Mouse (Mus musculus): ENCODE data around the gene 2310039H08Rik. TPM values are rescaled to one million over a fixed set of nuclear protein-coding genes. Genes with fewer than 3 reads are reported as not detected.

2310039H08Rik gene
- 78.8 and 86.0 TPM in 2 replicates for polyA plus RNA-seq (2015; fragmentation: Nextera tagmentation; extraction: Ambion mirVana)

DNA sequence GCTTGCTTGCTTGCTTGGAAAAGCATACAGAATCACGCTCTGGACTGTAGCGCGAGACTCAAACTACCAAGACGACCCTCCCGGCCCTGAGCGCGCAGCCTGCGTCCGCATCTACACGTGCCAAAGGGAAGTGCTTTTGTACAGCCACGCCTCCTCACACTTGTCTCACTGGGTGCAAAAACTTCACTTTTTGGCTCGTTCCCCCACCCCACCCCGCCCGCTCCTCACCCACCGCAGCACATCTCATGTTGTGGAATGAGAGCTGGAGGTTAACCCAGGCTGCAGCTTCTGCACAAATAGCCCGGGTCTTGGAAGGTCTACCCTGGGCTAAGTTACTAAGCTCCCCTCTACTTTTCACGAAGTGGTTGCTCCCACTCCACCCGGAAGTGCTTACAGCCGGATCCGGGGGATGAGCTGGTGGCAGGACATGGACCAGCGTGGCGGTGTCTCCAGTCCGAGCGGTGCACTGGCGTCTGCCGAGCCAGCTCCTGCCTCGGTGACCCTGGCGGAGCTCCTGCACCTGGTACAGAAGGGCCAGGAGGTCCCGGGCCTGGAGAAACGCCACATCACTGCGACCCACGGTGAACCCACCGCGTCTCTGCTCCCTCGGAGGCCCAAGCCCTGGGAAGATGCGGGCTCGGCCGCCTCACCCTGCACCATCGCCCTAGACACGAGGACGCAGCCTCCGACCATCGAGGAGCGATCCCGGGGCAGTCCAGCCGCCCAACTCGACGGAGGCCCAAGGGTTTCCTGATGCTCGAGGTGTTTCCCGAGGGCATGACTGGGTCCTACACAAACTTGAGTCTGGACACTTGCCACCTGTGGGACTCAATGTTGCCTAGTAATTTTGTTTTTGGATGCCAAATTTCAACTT is at the start of gene 2310039H08Rik:
Gene 2310039H08Rik, plus strand, starts transcription at position 232 of the 874 bp plus-strand sequence.
- H3K27me3 ChIP-seq, result no peaks in the 10 kb centered on the region
- H3K4me3 ChIP-seq, result peak within 1 kb of the TSS; percentile 86
- ATAC-seq (ENCODE audit: insufficient number of reproducible peaks, low FRiP score, low TSS enrichment, low read depth), result peak; percentile 89
- H3K27ac ChIP-seq, result peak within 1 kb of the TSS; percentile 93
- peak within 1 kb of the TSS; percentile 88 for H3K9ac ChIP-seq
- H3K4me1 ChIP-seq, result peaks cover 14% of the 10 kb centered on the region
- H3K36me3 ChIP-seq, result peaks cover 36% of the 10 kb centered on the region
- WGBS, result under 1% methylated on average over 50 of the region's 50 CpGs
- H3K4me2 ChIP-seq, result peak within 1 kb of the TSS; percentile 56
- H3K9me3 ChIP-seq, result no peaks in the 10 kb centered on the region

DNA sequence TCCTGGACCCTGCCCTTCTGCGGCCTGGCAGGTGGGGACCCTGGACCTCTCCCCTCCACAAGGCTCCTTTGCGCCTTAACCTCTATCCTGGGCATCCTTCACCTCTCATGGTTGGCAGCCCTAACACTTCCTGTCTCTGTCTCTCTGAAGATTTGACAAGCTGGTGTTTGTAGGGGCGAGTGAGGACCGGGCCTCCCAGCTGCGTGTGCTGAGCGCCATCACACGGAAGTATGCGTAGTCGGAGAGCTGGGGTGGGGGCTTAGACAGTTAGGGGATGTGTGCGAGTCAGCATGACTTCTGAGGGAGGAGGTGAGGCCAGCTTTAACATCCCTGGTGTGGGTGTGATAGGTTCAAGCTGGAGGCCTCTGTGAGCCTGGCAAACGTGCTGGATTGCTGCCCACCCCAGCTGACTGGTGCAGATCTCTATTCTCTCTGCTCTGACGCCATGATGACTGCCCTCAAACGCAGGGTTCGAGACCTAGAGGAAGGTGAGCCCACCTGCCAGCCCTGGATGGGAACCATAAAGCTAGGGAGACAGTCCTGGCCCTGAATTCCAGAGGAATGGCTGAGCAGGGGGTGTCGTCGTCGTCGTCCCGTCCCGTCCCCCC is 47.9 kb upstream of the 2310039H08Rik start:
- Histone ChIP-seq H3K4me3 (no peak overlapping the region), H3K9me3 (no peaks in the 10 kb centered on the region), H3K36me3 (peaks cover 66% of the 10 kb centered on the region), H3K9ac (no peak overlapping the region), H3K27ac (no peak overlapping the region), H3K27me3 (peaks cover 8% of the 10 kb centered on the region), H3K4me2 (no peak overlapping the region), H3K4me1 (peaks cover 11% of the 10 kb centered on the region; the same call in 1 of the 2 replicates)
- 74% methylated on average over 20 of the region's 20 CpGs for WGBS
- ATAC-seq (ENCODE audit: insufficient number of reproducible peaks, low FRiP score, low TSS enrichment, low read depth), result no peak

- Histone ChIP-seq H3K36me3 (peaks cover 62% of the 10 kb centered on the region), H3K4me1 (peaks cover 11% of the 10 kb centered on the region; the same call in 1 of the 2 replicates), H3K9me3 (no peaks in the 10 kb centered on the region), H3K27ac (no peak overlapping the region), H3K4me2 (no peak overlapping the region), H3K27me3 (peaks cover 11% of the 10 kb centered on the region), H3K9ac (no peak overlapping the region), H3K4me3 (no peak overlapping the region)
- WGBS, result 54% methylated on average over 9 of the region's 9 CpGs
- no peak for ATAC-seq (ENCODE audit: insufficient number of reproducible peaks, low FRiP score, low TSS enrichment, low read depth)
Observed at GRCm38 (mm10) chr17:46725273-46725672, 47.2 kb upstream of the 2310039H08Rik start.

DNA sequence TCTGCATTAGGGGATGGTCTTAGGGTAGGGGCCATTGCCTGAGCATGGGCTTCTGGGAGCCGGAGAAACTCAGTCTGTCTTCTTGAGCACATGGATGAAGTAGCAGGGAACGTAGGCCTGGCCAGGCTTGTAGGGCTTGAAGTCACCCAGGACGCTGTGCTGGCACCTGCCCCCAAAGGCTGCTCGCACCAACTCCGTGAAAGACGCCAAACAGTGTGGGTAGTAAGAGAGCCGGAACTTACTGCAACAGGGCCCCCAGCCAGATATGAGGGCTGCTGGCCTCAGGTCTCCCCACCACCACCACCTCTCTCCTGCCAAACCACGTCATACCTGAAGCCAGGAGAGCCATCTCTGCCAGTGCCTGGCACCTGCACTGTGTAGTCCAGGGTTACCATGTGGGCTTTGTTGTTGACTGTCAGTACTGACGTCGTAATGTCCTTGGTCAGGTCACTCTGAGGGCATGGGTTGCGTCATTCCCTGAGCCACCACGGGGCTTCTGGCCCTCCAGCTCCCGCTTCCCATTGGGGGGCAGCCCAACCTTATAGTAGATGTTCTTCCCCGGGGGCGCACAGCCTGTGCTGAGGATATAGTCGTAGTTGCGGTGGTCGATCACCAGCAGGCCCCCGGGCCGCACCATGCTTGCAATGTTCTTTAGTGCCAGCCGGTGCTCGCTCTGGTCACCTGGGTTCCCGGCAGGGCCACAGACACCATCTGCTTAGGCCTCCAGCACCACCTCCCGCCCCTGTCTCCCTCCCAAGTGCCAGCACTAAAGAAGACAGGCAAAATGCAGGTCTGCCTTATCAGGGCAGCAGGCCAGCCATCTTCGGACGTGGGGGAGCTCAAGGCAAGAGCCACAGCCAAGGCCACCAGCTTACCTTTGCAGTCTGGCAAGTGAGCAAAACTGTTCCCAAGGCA is 46.4 kb upstream of the 2310039H08Rik start:
- no peaks in the 10 kb centered on the region for H3K9me3 ChIP-seq
- 87% methylated on average over 26 of the region's 26 CpGs for WGBS
- no peak overlapping the region for H3K4me3 ChIP-seq
- H3K4me1 ChIP-seq, result peaks cover 11% of the 10 kb centered on the region; the same call in 1 of the 2 replicates
- ATAC-seq (ENCODE audit: insufficient number of reproducible peaks, low FRiP score, low TSS enrichment, low read depth), result no peak
- peaks cover 55% of the 10 kb centered on the region for H3K36me3 ChIP-seq
- peaks cover 11% of the 10 kb centered on the region for H3K27me3 ChIP-seq
- no peak overlapping the region for H3K9ac ChIP-seq
- no peak overlapping the region for H3K4me2 ChIP-seq
- no peak overlapping the region for H3K27ac ChIP-seq

- peaks cover 42% of the 10 kb centered on the region for H3K36me3 ChIP-seq
- H3K27ac ChIP-seq, result no peak overlapping the region
- no peak for ATAC-seq (ENCODE audit: insufficient number of reproducible peaks, low FRiP score, low TSS enrichment, low read depth)
- no peak overlapping the region for H3K4me2 ChIP-seq
- H3K4me3 ChIP-seq, result no peak overlapping the region
- no peak overlapping the region for H3K9ac ChIP-seq
- peaks cover 11% of the 10 kb centered on the region for H3K27me3 ChIP-seq
- peaks cover 11% of the 10 kb centered on the region; the same call in 1 of the 2 replicates for H3K4me1 ChIP-seq
- H3K9me3 ChIP-seq, result no peaks in the 10 kb centered on the region
- 92% methylated on average over 11 of the region's 11 CpGs for WGBS
Observed at GRCm38 (mm10) chr17:46727271-46727670, 45.2 kb upstream of the 2310039H08Rik start.

- H3K4me3 ChIP-seq, result no peak overlapping the region
- H3K36me3 ChIP-seq, result peaks cover 37% of the 10 kb centered on the region
- no peak overlapping the region for H3K27ac ChIP-seq
- H3K4me1 ChIP-seq, result peaks cover 11% of the 10 kb centered on the region; the same call in 1 of the 2 replicates
- no peak for ATAC-seq (ENCODE audit: insufficient number of reproducible peaks, low FRiP score, low TSS enrichment, low read depth)
- no peak overlapping the region for H3K4me2 ChIP-seq
- H3K27me3 ChIP-seq, result peaks cover 11% of the 10 kb centered on the region
- no peaks in the 10 kb centered on the region for H3K9me3 ChIP-seq
- no peak overlapping the region for H3K9ac ChIP-seq
- WGBS, result 44% methylated on average over 6 of the region's 6 CpGs
Observed at GRCm38 (mm10) chr17:46728021-46728420, 44.4 kb upstream of the 2310039H08Rik start.

DNA sequence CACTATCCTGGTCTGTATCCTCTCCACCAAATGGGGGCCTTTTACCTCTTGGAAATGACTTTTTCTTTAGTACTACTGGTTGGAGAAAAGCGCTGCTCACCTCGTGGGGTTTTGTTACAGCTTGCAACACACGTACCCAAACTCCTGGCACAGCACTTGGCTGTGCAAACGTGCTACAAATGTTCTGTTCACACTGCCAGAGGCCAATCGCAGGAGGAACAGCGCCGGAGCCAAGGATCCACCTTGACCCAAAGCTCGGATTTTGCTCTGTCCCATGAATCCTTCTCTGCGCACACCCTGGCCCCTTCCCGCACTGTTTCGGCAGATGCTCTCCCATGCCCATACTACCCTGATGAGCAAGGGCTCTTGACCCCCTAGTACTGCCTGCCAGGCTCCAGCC is 43.9 kb upstream of the 2310039H08Rik start:
- 0 out of 2 replicates have a peak overlapping the region, but pooled peaks have one; percentile 4 for H3K9ac ChIP-seq
- H3K4me1 ChIP-seq, result peaks cover 11% of the 10 kb centered on the region; the same call in 1 of the 2 replicates
- H3K4me2 ChIP-seq, result peak overlapping the region; percentile 34
- no peaks in the 10 kb centered on the region for H3K9me3 ChIP-seq
- H3K27me3 ChIP-seq, result peaks cover 11% of the 10 kb centered on the region
- H3K27ac ChIP-seq, result no peak overlapping the region
- H3K4me3 ChIP-seq, result peak overlapping the region; percentile 17; the same call in 1 of the 2 replicates
- 48% methylated on average over 11 of the region's 11 CpGs for WGBS
- no peak for ATAC-seq (ENCODE audit: insufficient number of reproducible peaks, low FRiP score, low TSS enrichment, low read depth)
- peaks cover 32% of the 10 kb centered on the region for H3K36me3 ChIP-seq

DNA sequence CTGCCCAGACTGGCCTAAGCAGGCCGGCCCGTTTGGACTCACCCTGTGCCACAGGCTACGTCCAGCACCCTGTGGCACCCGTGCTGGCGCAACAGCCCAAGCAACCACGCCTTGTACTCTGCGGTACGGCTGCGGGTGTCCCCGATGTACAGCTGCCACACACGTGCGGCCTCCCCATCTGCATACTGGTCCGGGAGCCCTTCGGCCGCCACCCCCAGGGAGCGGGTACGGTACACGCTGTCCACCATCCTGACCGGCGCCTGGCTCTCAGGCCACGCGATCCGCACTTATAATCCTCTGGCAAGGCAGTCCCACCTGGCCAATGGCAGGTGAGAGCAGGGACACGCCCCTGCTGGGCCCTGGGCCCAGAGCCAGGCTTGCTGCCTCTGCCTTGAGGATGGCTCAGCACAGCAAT is 43.5 kb upstream of the 2310039H08Rik start, which contains the start of gene Gnmt:
Gene Gnmt, minus strand, starts transcription at position 265 of the 415 bp plus-strand sequence.
- H3K36me3 ChIP-seq, result peaks cover 28% of the 10 kb centered on the region
- peaks cover 11% of the 10 kb centered on the region for H3K27me3 ChIP-seq
- H3K4me3 ChIP-seq, result peak within 1 kb of the TSS; percentile 17
- WGBS, result 21% methylated on average over 24 of the region's 24 CpGs
- no peak for ATAC-seq (ENCODE audit: insufficient number of reproducible peaks, low FRiP score, low TSS enrichment, low read depth)
- H3K9ac ChIP-seq, result 0 out of 2 replicates have a peak within 1 kb of the TSS, but pooled peaks have one; percentile 4
- H3K9me3 ChIP-seq, result no peaks in the 10 kb centered on the region
- H3K27ac ChIP-seq, result no peak within 1 kb of the TSS
- peaks cover 11% of the 10 kb centered on the region; the same call in 1 of the 2 replicates for H3K4me1 ChIP-seq
- peak within 1 kb of the TSS; percentile 34 for H3K4me2 ChIP-seq

GRCm38 (mm10) chr17:46734055-46734454 is 38.4 kb upstream of the 2310039H08Rik start:
- H3K9ac ChIP-seq, result no peak overlapping the region
- H3K27ac ChIP-seq, result no peak overlapping the region
- H3K4me1 ChIP-seq, result peaks cover 1% of the 10 kb centered on the region; the same call in 1 of the 2 replicates
- no peak overlapping the region for H3K4me3 ChIP-seq
- H3K4me2 ChIP-seq, result no peak overlapping the region
- WGBS, result 93% methylated on average over 3 of the region's 3 CpGs
- H3K9me3 ChIP-seq, result no peaks in the 10 kb centered on the region
- peaks cover 30% of the 10 kb centered on the region for H3K36me3 ChIP-seq
- H3K27me3 ChIP-seq, result peaks cover 4% of the 10 kb centered on the region; the same call in 1 of the 2 replicates
- ATAC-seq (ENCODE audit: insufficient number of reproducible peaks, low FRiP score, low TSS enrichment, low read depth), result no peak

- Histone ChIP-seq H3K9me3 (no peaks in the 10 kb centered on the region), H3K27me3 (no peaks in the 10 kb centered on the region; the same call in 1 of the 2 replicates), H3K36me3 (peaks cover 30% of the 10 kb centered on the region), H3K4me3 (no peak overlapping the region), H3K4me1 (no peaks in the 10 kb centered on the region), H3K9ac (no peak overlapping the region), H3K4me2 (no peak overlapping the region), H3K27ac (no peak overlapping the region)
- WGBS, result 82% methylated on average over 7 of the region's 7 CpGs
- ATAC-seq (ENCODE audit: insufficient number of reproducible peaks, low FRiP score, low TSS enrichment, low read depth), result no peak
Observed at GRCm38 (mm10) chr17:46735287-46735686, 37.1 kb upstream of the 2310039H08Rik start.

GRCm38 (mm10) chr17:46736160-46736559 is 36.3 kb upstream of the 2310039H08Rik start:
- WGBS, result 59% methylated on average over 9 of the region's 10 CpGs
- no peaks in the 10 kb centered on the region for H3K27me3 ChIP-seq
- no peaks in the 10 kb centered on the region for H3K9me3 ChIP-seq
- no peak overlapping the region for H3K9ac ChIP-seq
- ATAC-seq (ENCODE audit: insufficient number of reproducible peaks, low FRiP score, low TSS enrichment, low read depth), result no peak
- H3K36me3 ChIP-seq, result peaks cover 32% of the 10 kb centered on the region
- no peak overlapping the region for H3K27ac ChIP-seq
- H3K4me1 ChIP-seq, result no peaks in the 10 kb centered on the region
- no peak overlapping the region for H3K4me2 ChIP-seq
- no peak overlapping the region for H3K4me3 ChIP-seq
